Mouse (Mus musculus) kidney, adult 2 months (tissue): ENCODE data around the gene Id2. TPM values are rescaled to one million over a fixed set of nuclear protein-coding genes. Genes with fewer than 3 reads are reported as not detected.

Experiments
- DNase-seq: peaks from one replicate; pipeline ENCODE4 v3.0.0; 2021
- H3K27ac ChIP-seq: fragments of 200-500 bp; 2 replicates; pipeline ENCODE4 v1.5.1; 2012; ENCODE audit warnings: low read depth, low read length, control low read depth, inconsistent platforms; ENCODE audit not compliant: insufficient read depth
- H3K27me3 ChIP-seq: fragments of 200-500 bp; replicated peaks from 2 replicates; pipeline ENCODE4 v1.6.1; 2012; ENCODE audit warnings: mild to moderate bottlenecking, moderate library complexity, low read length, inconsistent platforms; ENCODE audit not compliant: control insufficient read depth, insufficient read depth
- H3K36me3 ChIP-seq: fragments of 200-500 bp; 2 replicates; pipeline ENCODE4 v1.6.1; 2012; ENCODE audit warnings: mild to moderate bottlenecking, moderate library complexity, low read length, inconsistent platforms; ENCODE audit not compliant: control insufficient read depth, insufficient read depth
- H3K4me1 ChIP-seq: fragments of 200-500 bp; 2 replicates; pipeline ENCODE4 v1.6.1; 2011; ENCODE audit warnings: low read length; ENCODE audit not compliant: control insufficient read depth, insufficient read depth
- H3K4me3 ChIP-seq: fragments of 200-500 bp; 2 replicates; pipeline ENCODE4 v1.5.1; 2011; ENCODE audit warnings: mild to moderate bottlenecking, low read depth, low read length, control low read depth; ENCODE audit not compliant: insufficient read depth
- CTCF ChIP-seq: fragments of 200-500 bp; conservative IDR thresholded peaks from 2 replicates; pipeline ENCODE4 v1.5.1; 2011; ENCODE audit warnings: low read depth, mild to moderate bottlenecking, control low read depth, low read length, moderate library complexity, mixed read lengths; ENCODE audit not compliant: insufficient read depth, insufficient read length
- POLR2A ChIP-seq: fragments of 200-500 bp; IDR thresholded peaks from one replicate; pipeline ENCODE4 v1.6.1; 2011; ENCODE audit warnings: low read depth, low read length, control low read depth
- WGBS: fragments of 180-500 bp; shearing (Covaris S2); methylation state at CpG from one replicate; pipeline ENCODE4 v1.1.7; 2018; 5-methylcytosine and 5-hydroxymethylcytosine counted together
- polyA plus RNA-seq: library from polyadenylated mRNA; depleted of rRNA; stranded (reverse); fragments of >200 nt; gene quantifications from 2 replicates; pipeline ENCODE4 v1.2.3, GENCODE M21; 2012; rRNA removed

The Id2 gene
- 476 and 599 TPM in 2 replicates for polyA plus RNA-seq

DNA sequence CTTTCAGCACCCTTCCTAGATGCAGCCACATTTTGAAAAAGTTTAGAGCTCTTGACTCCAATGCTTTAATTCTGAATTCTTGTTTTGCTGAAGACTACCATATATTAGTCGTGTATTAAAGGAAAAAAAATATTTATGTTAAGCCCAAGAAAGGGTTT is at the start of gene Id2:
Id2 (minus strand) TSS at position 89 of the 158 bp plus-strand sequence.
- TF ChIP-seq CTCF (no peak), POLR2A (no peak)
- WGBS = 8% methylated on average over 1 of the region's 1 CpGs
- Histone ChIP-seq H3K4me3 (peak within 1 kb of the TSS; percentile 98), H3K4me1 (peaks cover 2% of the 10 kb centered on the region; the same call in 1 of the 2 replicates), H3K27me3 (no peaks in the 10 kb centered on the region), H3K36me3 (no peaks in the 10 kb centered on the region), H3K27ac (peak within 1 kb of the TSS; percentile 93)
- DNase-seq = no peak

DNA sequence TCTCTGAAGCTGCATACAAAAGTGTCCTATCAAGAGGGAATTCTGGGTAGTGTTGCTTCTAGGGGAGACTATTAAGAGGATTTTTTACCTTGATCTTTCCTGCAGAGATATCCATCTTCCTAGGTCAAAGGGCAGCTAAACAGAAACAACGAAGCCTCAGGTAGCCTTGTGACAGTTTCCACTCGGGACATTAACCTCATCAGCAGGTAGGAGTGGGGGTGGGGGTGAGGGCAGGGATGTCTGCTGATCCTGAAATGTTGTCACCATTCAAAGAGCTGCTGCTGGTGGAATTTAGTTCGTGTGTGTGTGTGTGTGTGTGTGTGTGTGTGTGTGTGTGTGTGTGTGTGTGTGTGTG is 48.4 kb upstream of the Id2 start:
- Histone ChIP-seq H3K36me3 (no peaks in the 10 kb centered on the region), H3K4me3 (no peak overlapping the region), H3K4me1 (peaks cover 8% of the 10 kb centered on the region; the same call in 1 of the 2 replicates), H3K27me3 (no peaks in the 10 kb centered on the region), H3K27ac (no peak overlapping the region)
- DNase-seq = no peak
- WGBS = 43% methylated on average over 3 of the region's 3 CpGs
- TF ChIP-seq CTCF (no peak), POLR2A (no peak)

DNA sequence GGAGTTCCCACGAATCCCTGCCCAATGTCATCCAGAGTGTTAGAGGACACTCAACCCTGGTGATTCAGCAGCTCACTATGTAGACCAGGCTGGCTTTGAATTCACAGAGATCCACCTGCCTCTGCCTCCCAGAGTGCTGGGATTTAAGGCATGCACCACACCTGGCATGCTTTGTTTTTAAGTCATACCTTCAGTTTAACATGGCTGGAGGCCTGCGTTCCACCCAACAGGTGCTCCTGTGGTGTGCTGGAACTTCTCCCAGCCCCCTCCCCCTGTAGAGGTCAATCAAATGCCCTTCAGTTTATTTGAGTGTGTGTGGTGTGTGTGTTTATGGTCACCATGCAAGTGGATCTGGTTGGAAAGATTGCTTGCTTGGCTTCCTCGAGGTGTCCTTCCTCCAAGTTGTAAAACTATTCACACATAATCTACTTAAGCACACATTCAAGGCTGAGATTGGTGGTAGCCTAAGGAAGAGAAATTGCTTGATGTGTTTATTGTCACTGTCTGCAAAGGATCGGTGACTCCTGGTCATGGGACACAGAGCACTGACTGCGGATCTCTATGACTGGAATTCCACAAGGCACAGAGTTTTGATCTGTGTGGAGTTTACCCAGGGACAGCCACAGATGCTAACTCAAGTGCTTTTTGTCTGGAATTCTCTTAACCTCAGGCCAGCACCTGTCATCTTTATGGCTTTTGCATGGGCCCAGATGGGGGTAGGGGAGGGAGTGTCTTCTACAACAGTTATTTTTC is 47.8 kb upstream of the Id2 start:
- TF ChIP-seq POLR2A (no peak), CTCF (no peak)
- no peak for DNase-seq
- Histone ChIP-seq H3K36me3 (no peaks in the 10 kb centered on the region), H3K4me3 (no peak overlapping the region), H3K27me3 (no peaks in the 10 kb centered on the region), H3K4me1 (peaks cover 11% of the 10 kb centered on the region; the same call in 1 of the 2 replicates), H3K27ac (no peak overlapping the region)
- WGBS = 49% methylated on average over 5 of the region's 5 CpGs

DNA sequence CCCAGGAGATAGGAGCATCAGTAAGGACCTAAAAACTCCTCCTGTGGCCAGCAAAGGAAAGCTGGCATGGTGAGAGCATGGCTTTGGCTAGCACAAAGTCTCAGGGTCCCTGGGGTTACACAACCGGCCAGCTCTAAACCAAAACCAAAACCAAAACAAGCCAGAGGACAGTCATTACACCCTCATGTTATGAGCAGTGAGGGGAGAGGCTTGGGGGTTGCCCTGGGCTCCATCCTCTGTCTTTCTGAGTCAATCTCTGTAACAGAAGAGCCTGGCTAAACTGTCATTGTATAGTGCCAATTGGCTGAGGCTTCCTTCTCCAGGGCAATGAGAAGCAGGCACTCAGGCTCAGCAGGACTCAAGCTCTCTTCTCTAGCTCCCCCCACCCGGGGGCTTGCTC is 46.6 kb upstream of the Id2 start:
- peaks cover 12% of the 10 kb centered on the region; the same call in 1 of the 2 replicates for H3K4me1 ChIP-seq
- no peak overlapping the region for H3K27ac ChIP-seq
- no peak for DNase-seq
- 54% methylated on average over 2 of the region's 2 CpGs for WGBS
- H3K36me3 ChIP-seq = no peaks in the 10 kb centered on the region
- no peak overlapping the region for H3K4me3 ChIP-seq
- TF ChIP-seq CTCF = no peak
- no peak for TF ChIP-seq POLR2A
- H3K27me3 ChIP-seq = no peaks in the 10 kb centered on the region

DNA sequence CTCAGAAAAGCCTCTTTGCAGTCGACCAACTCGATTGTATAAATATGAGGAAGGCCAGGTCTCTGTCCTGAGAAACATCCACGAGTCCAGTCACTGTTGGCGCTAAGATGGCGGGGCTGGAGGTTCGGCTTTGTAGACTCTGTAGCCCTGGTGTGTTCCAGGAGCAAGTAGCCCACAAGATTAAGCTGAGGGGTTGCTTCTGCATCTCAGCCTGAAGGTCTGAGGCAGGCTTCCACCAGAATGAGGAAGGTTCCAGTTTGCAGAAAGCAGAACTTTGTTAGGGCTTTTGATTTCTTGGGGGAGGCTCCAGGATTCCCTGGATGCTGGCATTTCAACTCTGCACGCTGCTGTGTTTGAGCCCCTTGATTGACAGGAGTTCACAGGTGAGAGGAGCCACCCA is 45.3 kb upstream of the Id2 start:
- DNase-seq = no peak
- H3K27ac ChIP-seq = no peak overlapping the region
- peaks cover 12% of the 10 kb centered on the region; the same call in 1 of the 2 replicates for H3K4me1 ChIP-seq
- H3K36me3 ChIP-seq = no peaks in the 10 kb centered on the region
- no peak overlapping the region for H3K4me3 ChIP-seq
- WGBS = 77% methylated on average over 7 of the region's 7 CpGs
- no peaks in the 10 kb centered on the region for H3K27me3 ChIP-seq
- TF ChIP-seq CTCF = no peak
- TF ChIP-seq POLR2A = no peak

DNA sequence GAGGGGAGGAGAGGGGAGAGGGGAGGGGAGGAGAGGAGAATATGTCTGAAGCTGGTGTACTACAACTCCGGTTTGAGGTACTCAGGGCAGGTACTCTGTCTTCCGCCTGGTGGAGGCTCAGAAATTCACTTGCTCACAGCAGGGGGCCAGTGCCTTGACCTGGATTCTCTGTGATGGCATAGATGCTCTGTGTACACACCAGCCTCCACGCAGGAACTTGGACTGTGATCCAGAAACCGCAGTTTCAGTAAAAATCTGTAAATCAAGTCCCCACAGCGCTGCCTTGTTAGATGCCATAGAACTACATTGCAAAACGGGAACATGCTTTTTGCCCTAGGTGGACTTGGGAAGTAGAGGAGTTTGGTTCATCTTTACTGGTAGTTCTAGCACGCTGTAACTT is 44.4 kb upstream of the Id2 start:
- DNase-seq = peak; percentile 67
- TF ChIP-seq CTCF (peak; percentile 30; the same call in 1 of the 2 replicates), POLR2A (no peak)
- no peak overlapping the region for H3K4me3 ChIP-seq
- H3K27ac ChIP-seq = no peak overlapping the region
- H3K4me1 ChIP-seq = peaks cover 12% of the 10 kb centered on the region; the same call in 1 of the 2 replicates
- no peaks in the 10 kb centered on the region for H3K36me3 ChIP-seq
- WGBS = 49% methylated on average over 7 of the region's 7 CpGs
- no peaks in the 10 kb centered on the region for H3K27me3 ChIP-seq

DNA sequence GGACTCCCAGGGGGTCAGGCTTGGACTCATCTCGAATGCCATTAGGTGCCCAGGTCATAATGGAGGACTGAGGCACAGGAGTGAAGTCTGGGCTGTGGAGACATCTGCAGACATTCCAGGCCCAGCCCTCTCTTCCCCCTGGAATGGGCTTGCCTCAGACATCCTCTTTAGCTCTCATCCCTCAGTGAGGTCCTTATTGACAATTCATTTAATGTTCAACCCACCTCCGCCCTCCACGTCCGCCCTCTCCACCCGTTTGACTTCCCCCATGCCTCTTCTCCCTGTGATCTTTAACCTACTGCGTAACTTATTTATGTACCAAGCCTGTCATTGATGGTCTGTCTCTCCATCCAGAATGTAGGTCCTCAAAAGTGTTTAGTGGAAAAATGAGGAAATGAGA is 43.2 kb upstream of the Id2 start:
- Histone ChIP-seq H3K4me3 (no peak overlapping the region), H3K27me3 (no peaks in the 10 kb centered on the region), H3K4me1 (peaks cover 12% of the 10 kb centered on the region; the same call in 1 of the 2 replicates), H3K27ac (no peak overlapping the region), H3K36me3 (no peaks in the 10 kb centered on the region)
- 49% methylated on average over 6 of the region's 6 CpGs for WGBS
- TF ChIP-seq POLR2A (no peak), CTCF (no peak)
- DNase-seq = peak; percentile 88
